Mouse (Mus musculus) testis, postnatal 10 days (tissue): ENCODE data around the gene Il33.

ENCODE experiments used
- DNase-seq: peaks from one replicate; pipeline ENCODE4 v3.0.0; 2021; ENCODE audit warnings: low spot score

The Il33 gene

GRCm38 (mm10) chr19:30000406-30001365 is 75.8 kb downstream of the Il33 start:
- DNase-seq = no peak

- DNase-seq = no peak
Observed at GRCm38 (mm10) chr19:30001550-30001949, 76.6 kb downstream of the Il33 start.

- no peak for DNase-seq
Observed at GRCm38 (mm10) chr19:30003621-30004020, 78.7 kb downstream of the Il33 start, which contains the start of gene Trpd52l3. Trpd52l3 (plus strand) TSS chr19:30003790.

GRCm38 (mm10) chr19:30006371-30006770 is 81.5 kb downstream of the Il33 start:
- DNase-seq = no peak
